Mouse (Mus musculus): ENCODE measurements around the gene Krt80. TPM values are rescaled to one million over a fixed set of nuclear protein-coding genes. Genes with fewer than 3 reads are reported as not detected.
A peak's percentile ranks its signal among the peaks of the same experiment; 100 is the strongest.

Gene Krt80
- polyA plus RNA-seq, 1 experiment from 2014 or later, result 3.1 TPM

GRCm38 (mm10) chr15:101322640-101323039, 47.3 kb downstream of the Krt80 start:
- H3K4me1 ChIP-seq, result peaks cover 6% of the 10 kb centered on the region; the same call in 1 of the 2 replicates
- WGBS, result 84% methylated on average over 7 of the region's 7 CpGs

GRCm38 (mm10) chr15:101322106-101322505, 47.9 kb downstream of the Krt80 start:
- no peak for ATAC-seq (ENCODE audit: insufficient number of reproducible peaks, insufficient read depth, low FRiP score, low TSS enrichment, low read depth)
- Histone ChIP-seq H3K9me3 (no peaks in the 10 kb centered on the region), H3K27ac (no peak overlapping the region), H3K4me1 (peaks cover 6% of the 10 kb centered on the region; the same call in 1 of the 2 replicates), H3K36me3 (no peaks in the 10 kb centered on the region), H3K27me3 (no peaks in the 10 kb centered on the region), H3K4me3 (no peak overlapping the region), H3K4me2 (no peak overlapping the region), H3K9ac (no peak overlapping the region)
- 83% methylated on average over 5 of the region's 5 CpGs for WGBS

More at GRCm38 (mm10) chr15:101322640-101323039, 47.3 kb downstream of the Krt80 start:
- no peak for ATAC-seq (ENCODE audit: insufficient number of reproducible peaks, insufficient read depth, low FRiP score, low TSS enrichment, low read depth)
- no peak overlapping the region for H3K9ac ChIP-seq
- no peak overlapping the region for H3K27ac ChIP-seq
- H3K27me3 ChIP-seq, result no peaks in the 10 kb centered on the region
- H3K9me3 ChIP-seq, result no peaks in the 10 kb centered on the region
- H3K36me3 ChIP-seq, result no peaks in the 10 kb centered on the region
- no peak overlapping the region for H3K4me3 ChIP-seq
- no peak overlapping the region for H3K4me2 ChIP-seq

- no peak overlapping the region for H3K27ac ChIP-seq
- peaks cover 12% of the 10 kb centered on the region; the same call in 1 of the 2 replicates for H3K4me1 ChIP-seq
- 53% methylated on average over 5 of the region's 5 CpGs for WGBS
Measured at GRCm38 (mm10) chr15:101321126-101321525, 48.8 kb downstream of the Krt80 start.

GRCm38 (mm10) chr15:101320618-101321041, 49.3 kb downstream of the Krt80 start:
- H3K9ac ChIP-seq, result no peak overlapping the region
- H3K9me3 ChIP-seq, result no peaks in the 10 kb centered on the region
- H3K36me3 ChIP-seq, result no peaks in the 10 kb centered on the region
- no peak for ATAC-seq (ENCODE audit: insufficient number of reproducible peaks, insufficient read depth, low FRiP score, low TSS enrichment, low read depth)
- H3K4me1 ChIP-seq, result peaks cover 17% of the 10 kb centered on the region; the same call in 1 of the 2 replicates
- no peak overlapping the region for H3K4me2 ChIP-seq
- H3K27ac ChIP-seq, result no peak overlapping the region
- 51% methylated on average over 6 of the region's 6 CpGs for WGBS
- H3K27me3 ChIP-seq, result no peaks in the 10 kb centered on the region
- no peak overlapping the region for H3K4me3 ChIP-seq

More at GRCm38 (mm10) chr15:101321126-101321525, 48.8 kb downstream of the Krt80 start:
- Histone ChIP-seq H3K27me3 (no peaks in the 10 kb centered on the region), H3K4me2 (no peak overlapping the region), H3K9ac (no peak overlapping the region), H3K4me3 (no peak overlapping the region), H3K36me3 (no peaks in the 10 kb centered on the region), H3K9me3 (no peaks in the 10 kb centered on the region)
- no peak for ATAC-seq (ENCODE audit: insufficient number of reproducible peaks, insufficient read depth, low FRiP score, low TSS enrichment, low read depth)

- H3K9me3 ChIP-seq, result no peaks in the 10 kb centered on the region
- no peaks in the 10 kb centered on the region for H3K27me3 ChIP-seq
- H3K4me3 ChIP-seq, result no peak overlapping the region
- no peak overlapping the region for H3K4me2 ChIP-seq
- H3K27ac ChIP-seq, result no peak overlapping the region
- H3K9ac ChIP-seq, result no peak overlapping the region
- H3K4me1 ChIP-seq, result peaks cover 20% of the 10 kb centered on the region; the same call in 1 of the 2 replicates
- H3K36me3 ChIP-seq, result no peaks in the 10 kb centered on the region
- WGBS, result 83% methylated on average over 6 of the region's 6 CpGs
- ATAC-seq (ENCODE audit: insufficient number of reproducible peaks, insufficient read depth, low FRiP score, low TSS enrichment, low read depth), result no peak
Measured at GRCm38 (mm10) chr15:101320010-101320617, 49.8 kb downstream of the Krt80 start.

GRCm38 (mm10) chr15:101318889-101319765, 50.8 kb downstream of the Krt80 start:
- no peaks in the 10 kb centered on the region for H3K36me3 ChIP-seq
- peaks cover 20% of the 10 kb centered on the region; the same call in 1 of the 2 replicates for H3K4me1 ChIP-seq
- 48% methylated on average over 14 of the region's 14 CpGs for WGBS
- no peaks in the 10 kb centered on the region for H3K27me3 ChIP-seq
- no peak overlapping the region for H3K27ac ChIP-seq
- ATAC-seq (ENCODE audit: insufficient number of reproducible peaks, insufficient read depth, low FRiP score, low TSS enrichment, low read depth), result no peak
- H3K4me2 ChIP-seq, result no peak overlapping the region
- no peak overlapping the region for H3K9ac ChIP-seq
- H3K9me3 ChIP-seq, result no peaks in the 10 kb centered on the region
- no peak overlapping the region for H3K4me3 ChIP-seq

GRCm38 (mm10) chr15:101317814-101318500, 52.0 kb downstream of the Krt80 start:
- no peak overlapping the region for H3K27ac ChIP-seq
- no peaks in the 10 kb centered on the region for H3K27me3 ChIP-seq
- H3K4me2 ChIP-seq, result no peak overlapping the region
- H3K9me3 ChIP-seq, result no peaks in the 10 kb centered on the region
- ATAC-seq (ENCODE audit: insufficient number of reproducible peaks, insufficient read depth, low FRiP score, low TSS enrichment, low read depth), result no peak
- peaks cover 20% of the 10 kb centered on the region; the same call in 1 of the 2 replicates for H3K4me1 ChIP-seq
- H3K4me3 ChIP-seq, result no peak overlapping the region
- WGBS, result 73% methylated on average over 2 of the region's 2 CpGs
- H3K9ac ChIP-seq, result no peak overlapping the region
- H3K36me3 ChIP-seq, result no peaks in the 10 kb centered on the region

GRCm38 (mm10) chr15:101316913-101317813, 52.8 kb downstream of the Krt80 start:
- Histone ChIP-seq H3K4me3 (no peak overlapping the region), H3K27ac (no peak overlapping the region), H3K27me3 (no peaks in the 10 kb centered on the region), H3K4me2 (no peak overlapping the region), H3K4me1 (peaks cover 20% of the 10 kb centered on the region; the same call in 1 of the 2 replicates), H3K36me3 (no peaks in the 10 kb centered on the region), H3K9ac (no peak overlapping the region), H3K9me3 (no peaks in the 10 kb centered on the region)
- WGBS, result 78% methylated on average over 18 of the region's 18 CpGs
- ATAC-seq (ENCODE audit: insufficient number of reproducible peaks, insufficient read depth, low FRiP score, low TSS enrichment, low read depth), result no peak

- H3K4me2 ChIP-seq, result peak overlapping the region; percentile 63
- H3K36me3 ChIP-seq, result no peaks in the 10 kb centered on the region
- H3K4me1 ChIP-seq, result peaks cover 20% of the 10 kb centered on the region; the same call in 1 of the 2 replicates
- no peaks in the 10 kb centered on the region for H3K27me3 ChIP-seq
- H3K9me3 ChIP-seq, result no peaks in the 10 kb centered on the region
- no peak for ATAC-seq (ENCODE audit: insufficient number of reproducible peaks, insufficient read depth, low FRiP score, low TSS enrichment, low read depth)
- 59% methylated on average over 13 of the region's 13 CpGs for WGBS
- peak overlapping the region; percentile 37 for H3K4me3 ChIP-seq
- H3K27ac ChIP-seq, result no peak overlapping the region
- no peak overlapping the region; the same call in 1 of the 2 replicates for H3K9ac ChIP-seq
Measured at GRCm38 (mm10) chr15:101316279-101316912, 53.6 kb downstream of the Krt80 start.

- WGBS, result under 1% methylated on average over 11 of the region's 11 CpGs
- Histone ChIP-seq H3K4me2 (peak overlapping the region; percentile 63), H3K27me3 (no peaks in the 10 kb centered on the region), H3K27ac (no peak overlapping the region), H3K4me1 (peaks cover 20% of the 10 kb centered on the region; the same call in 1 of the 2 replicates), H3K4me3 (peak overlapping the region; percentile 37), H3K9me3 (no peaks in the 10 kb centered on the region), H3K36me3 (no peaks in the 10 kb centered on the region), H3K9ac (no peak overlapping the region; the same call in 1 of the 2 replicates)
- ATAC-seq (ENCODE audit: insufficient number of reproducible peaks, insufficient read depth, low FRiP score, low TSS enrichment, low read depth), result peak; percentile 73
Measured at GRCm38 (mm10) chr15:101315832-101316231, 54.1 kb downstream of the Krt80 start.
